Mouse (Mus musculus) embryonic facial prominence, embryonic 13.5 days (tissue): ENCODE data around the gene Med20. TPM values are rescaled to one million over a fixed set of nuclear protein-coding genes. Genes with fewer than 3 reads are reported as not detected.
A peak's percentile ranks its signal among the peaks of the same experiment; 100 is the strongest.
"Not testable (repeated sequence)": the region's sequence is repeated elsewhere in the genome, so short reads cannot be mapped to it uniquely, and the experiment has no call there.

Experiments used
- ATAC-seq: fragments of 200-750 bp; cut with Nextera tagmentation; 2 replicates; pipeline ENCODE4 v1.8.0; 2017; ENCODE audit warnings: low read depth; ENCODE audit not compliant: insufficient number of reproducible peaks, insufficient read depth, low FRiP score, low TSS enrichment
- H3K27ac ChIP-seq: fragments of 300-500 bp; sonication (generic); 2 replicates; pipeline ENCODE4 v1.5.1; 2015; ENCODE audit warnings: moderate library complexity, mild to moderate bottlenecking, inconsistent platforms
- H3K27me3 ChIP-seq: fragments of 300-500 bp; sonication (generic); 2 replicates; pipeline ENCODE4 v1.6.1; 2015; ENCODE audit warnings: mild to moderate bottlenecking, inconsistent platforms
- H3K36me3 ChIP-seq: fragments of 300-500 bp; sonication (generic); 2 replicates; pipeline ENCODE4 v1.6.1; 2015; ENCODE audit warnings: mild to moderate bottlenecking, inconsistent platforms
- H3K4me1 ChIP-seq: fragments of 300-500 bp; sonication (generic); 2 replicates; pipeline ENCODE4 v1.6.1; 2015; ENCODE audit warnings: inconsistent platforms
- H3K4me2 ChIP-seq: fragments of 300-500 bp; sonication (generic); 2 replicates; pipeline ENCODE4 v1.6.1; 2015; ENCODE audit warnings: moderate library complexity, mild to moderate bottlenecking, inconsistent platforms
- H3K4me3 ChIP-seq: fragments of 300-500 bp; sonication (generic); 2 replicates; pipeline ENCODE4 v1.5.1; 2015; ENCODE audit warnings: mild to moderate bottlenecking, inconsistent platforms
- H3K9ac ChIP-seq: fragments of 300-500 bp; sonication (generic); 2 replicates; pipeline ENCODE4 v1.6.1; 2015; ENCODE audit warnings: mild to moderate bottlenecking, inconsistent platforms
- H3K9me3 ChIP-seq: fragments of 300-500 bp; sonication (generic); 2 replicates; pipeline ENCODE4 v1.6.1; 2016; ENCODE audit warnings: inconsistent platforms
- WGBS: fragments of 180-500 bp; shearing (Covaris S2); methylation state at CpG from one replicate; pipeline ENCODE4 v1.1.7; 2015; ENCODE audit warnings: mixed read lengths; 5-methylcytosine and 5-hydroxymethylcytosine counted together
- polyA plus RNA-seq: library from polyadenylated mRNA; unstranded; fragments of >200 nt; fragmentation: Nextera tagmentation; extraction: Ambion mirVana; gene quantifications from 2 replicates; pipeline ENCODE4 v1.2.1, GENCODE M21; 2015

The Med20 gene
- polyA plus RNA-seq, 1 experiment from 2014 or later, result 52.9 TPM

DNA sequence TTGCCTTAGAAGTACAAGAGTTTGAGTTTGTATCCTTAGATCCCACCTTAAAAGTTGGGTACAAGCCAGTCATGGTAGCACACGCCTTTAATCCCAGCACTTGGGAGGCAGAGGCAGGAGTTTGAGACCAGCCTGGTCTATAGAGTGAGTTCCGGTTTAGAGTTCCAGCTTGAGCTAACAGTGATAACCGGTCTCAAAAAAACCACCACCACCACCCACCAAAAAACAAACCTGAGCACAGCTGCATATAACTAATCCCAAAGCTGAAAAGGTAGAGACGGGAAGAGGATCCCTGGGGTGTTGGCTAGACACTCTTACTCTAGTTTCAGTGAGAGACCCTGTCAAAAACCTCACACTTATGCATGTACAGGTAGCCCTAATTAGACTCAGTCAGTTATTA, 5.3 kb downstream of the Med20 start:
- Histone ChIP-seq H3K4me2 (no peak overlapping the region), H3K9me3 (no peaks in the 10 kb centered on the region), H3K4me1 (peaks cover 14% of the 10 kb centered on the region), H3K36me3 (peaks cover 79% of the 10 kb centered on the region), H3K4me3 (no peak overlapping the region), H3K9ac (no peak overlapping the region), H3K27ac (no peak overlapping the region), H3K27me3 (no peaks in the 10 kb centered on the region)
- no peak for ATAC-seq
- WGBS, result 93% methylated on average over 4 of the region's 4 CpGs

- Histone ChIP-seq H3K27me3 (no peaks in the 10 kb centered on the region), H3K36me3 (peaks cover 90% of the 10 kb centered on the region), H3K4me2 (no peak overlapping the region), H3K4me1 (peaks cover 5% of the 10 kb centered on the region), H3K9ac (no peak overlapping the region), H3K9me3 (no peaks in the 10 kb centered on the region), H3K4me3 (no peak overlapping the region), H3K27ac (no peak overlapping the region)
- ATAC-seq, result no peak
- 92% methylated on average over 9 of the region's 9 CpGs for WGBS
These were observed 6.4 kb downstream of the Med20 start for GRCm38 (mm10) chr17:47617605-47618307.

- Histone ChIP-seq H3K4me1 (no peaks in the 10 kb centered on the region), H3K36me3 (peaks cover 91% of the 10 kb centered on the region), H3K9me3 (no peaks in the 10 kb centered on the region), H3K4me2 (no peak overlapping the region), H3K9ac (no peak overlapping the region), H3K27ac (no peak overlapping the region), H3K4me3 (no peak overlapping the region), H3K27me3 (no peaks in the 10 kb centered on the region)
- 93% methylated on average over 13 of the region's 13 CpGs for whole genome bisulfite sequencing
- ATAC-seq, result no peak
These were observed 7.4 kb downstream of the Med20 start for GRCm38 (mm10) chr17:47618556-47619311.

- WGBS, result 84% methylated on average over 14 of the region's 14 CpGs
- Histone ChIP-seq H3K4me1 (peaks cover 5% of the 10 kb centered on the region), H3K36me3 (peaks cover 80% of the 10 kb centered on the region), H3K27me3 (no peaks in the 10 kb centered on the region), H3K27ac (no peak overlapping the region), H3K4me2 (no peak overlapping the region), H3K9ac (no peak overlapping the region), H3K9me3 (no peaks in the 10 kb centered on the region), H3K4me3 (no peak overlapping the region)
- no peak for ATAC-seq
These were observed 11.7 kb downstream of the Med20 start for GRCm38 (mm10) chr17:47622912-47623554.

DNA sequence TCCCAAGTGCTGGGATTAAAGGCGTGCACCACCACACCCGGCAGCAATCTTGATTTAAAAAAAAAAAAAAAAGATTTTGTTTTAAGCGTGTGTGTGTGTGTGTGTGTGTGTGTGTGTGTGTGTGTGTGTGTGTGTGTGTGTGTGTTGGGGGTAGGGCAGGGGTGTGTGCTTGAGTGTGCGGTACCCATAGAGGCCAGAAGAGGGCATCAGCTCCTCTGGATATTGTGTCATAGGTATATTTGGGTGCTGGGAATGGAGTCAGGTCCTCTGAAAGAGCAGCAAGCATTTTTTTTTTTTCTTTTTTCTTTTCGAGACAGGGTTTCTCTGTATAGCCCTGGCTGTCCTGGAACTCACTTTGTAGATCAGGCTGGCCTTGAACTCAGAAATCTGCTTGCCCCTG, 13.2 kb downstream of the Med20 start:
- H3K27me3 ChIP-seq, ATAC-seq, H3K9me3 ChIP-seq, H3K4me2 ChIP-seq, H3K9ac ChIP-seq, H3K27ac ChIP-seq, H3K4me3 ChIP-seq: not testable (repeated sequence)
- WGBS, result 91% methylated on average over 5 of the region's 5 CpGs
- peaks cover 12% of the 10 kb centered on the region for H3K4me1 ChIP-seq
- H3K36me3 ChIP-seq, result peaks cover 68% of the 10 kb centered on the region

DNA sequence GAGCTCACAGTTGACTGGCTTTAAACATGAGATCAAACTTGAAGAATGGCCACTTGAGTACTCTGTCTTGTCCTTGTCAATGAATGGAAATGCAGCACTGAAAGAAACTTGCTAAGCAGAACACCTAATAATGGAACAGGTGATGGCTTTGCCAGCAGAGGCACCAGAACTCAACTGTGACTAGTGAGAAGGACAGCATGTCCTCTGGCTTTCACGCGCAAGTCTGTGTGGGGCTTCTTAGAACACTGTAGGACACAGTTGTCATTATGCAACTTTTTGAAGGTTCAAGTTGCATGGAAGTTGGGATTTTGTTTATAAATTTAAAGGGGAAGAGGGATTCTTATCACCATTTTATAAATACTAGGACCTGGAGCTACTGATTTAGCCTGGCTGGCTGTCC, 13.7 kb downstream of the Med20 start:
- no peak for ATAC-seq
- peaks cover 63% of the 10 kb centered on the region for H3K36me3 ChIP-seq
- no peak overlapping the region for H3K27ac ChIP-seq
- peaks cover 13% of the 10 kb centered on the region for H3K4me1 ChIP-seq
- no peak overlapping the region for H3K9ac ChIP-seq
- H3K4me3 ChIP-seq, result no peak overlapping the region
- H3K9me3 ChIP-seq, result no peaks in the 10 kb centered on the region
- no peaks in the 10 kb centered on the region for H3K27me3 ChIP-seq
- WGBS, result 99% methylated on average over 2 of the region's 2 CpGs
- H3K4me2 ChIP-seq, result no peak overlapping the region

GRCm38 (mm10) chr17:47626031-47626430, 14.6 kb downstream of the Med20 start:
- WGBS, result 79% methylated on average over 5 of the region's 5 CpGs
- no peak overlapping the region for H3K4me3 ChIP-seq
- no peak for ATAC-seq

GRCm38 (mm10) chr17:47627791-47628190, 16.4 kb downstream of the Med20 start:
- peak overlapping the region; percentile 83; the same call in 1 of the 2 replicates for H3K9ac ChIP-seq
- peaks cover 38% of the 10 kb centered on the region for H3K36me3 ChIP-seq
- H3K27me3 ChIP-seq, result no peaks in the 10 kb centered on the region
- ATAC-seq, result no peak
- no peaks in the 10 kb centered on the region for H3K9me3 ChIP-seq
- peak overlapping the region; percentile 95 for H3K4me2 ChIP-seq
- 0 out of 2 replicates have a peak overlapping the region, but pooled peaks have one; percentile 93 for H3K27ac ChIP-seq
- 74% methylated on average over 2 of the region's 2 CpGs for WGBS
- peaks cover 37% of the 10 kb centered on the region for H3K4me1 ChIP-seq
- peak overlapping the region; percentile 69; the same call in 1 of the 2 replicates for H3K4me3 ChIP-seq

More at GRCm38 (mm10) chr17:47626031-47626430, 14.6 kb downstream of the Med20 start:
- peaks cover 23% of the 10 kb centered on the region for H3K4me1 ChIP-seq
- no peak overlapping the region for H3K4me2 ChIP-seq
- H3K27me3 ChIP-seq, result no peaks in the 10 kb centered on the region
- peaks cover 55% of the 10 kb centered on the region for H3K36me3 ChIP-seq
- H3K9ac ChIP-seq, result no peak overlapping the region
- no peaks in the 10 kb centered on the region for H3K9me3 ChIP-seq
- no peak overlapping the region for H3K27ac ChIP-seq

GRCm38 (mm10) chr17:47628851-47629676, 17.7 kb downstream of the Med20 start:
- peak overlapping the region; percentile 69 for H3K4me3 ChIP-seq
- peak overlapping the region; percentile 83 for H3K9ac ChIP-seq
- no peaks in the 10 kb centered on the region for H3K27me3 ChIP-seq
- H3K9me3 ChIP-seq, result no peaks in the 10 kb centered on the region
- peaks cover 25% of the 10 kb centered on the region for H3K36me3 ChIP-seq
- peak overlapping the region; percentile 95 for H3K4me2 ChIP-seq
- WGBS, result under 1% methylated on average over 63 of the region's 63 CpGs
- peak; percentile 92 for ATAC-seq
- H3K27ac ChIP-seq, result peak overlapping the region; percentile 93
- peaks cover 37% of the 10 kb centered on the region for H3K4me1 ChIP-seq

GRCm38 (mm10) chr17:47629717-47630677, 18.6 kb downstream of the Med20 start:
- Histone ChIP-seq H3K4me1 (peaks cover 37% of the 10 kb centered on the region), H3K4me3 (peak overlapping the region; percentile 69), H3K27me3 (no peaks in the 10 kb centered on the region), H3K36me3 (peaks cover 16% of the 10 kb centered on the region), H3K9ac (peak overlapping the region; percentile 83), H3K9me3 (no peaks in the 10 kb centered on the region), H3K4me2 (peak overlapping the region; percentile 95), H3K27ac (peak overlapping the region; percentile 93)
- under 1% methylated on average over 56 of the region's 61 CpGs for WGBS
- ATAC-seq, result peak; percentile 49
